Comparison of ENCODE assay signal across 9 mouse cellular contexts in genomic region chr10:58651270-58652042, GRCm38 (mm10). TPM values are rescaled to one million over a fixed set of nuclear protein-coding genes. Genes with fewer than 3 reads are reported as not detected.
A peak's percentile ranks its signal among the peaks of the same experiment; 100 is the strongest.
DNase-seq lines count a peak whose midpoint lies in the region; ATAC-seq lines count a peak whose summit lies in the region.
"Had no signal": no experiment of that assay in that cellular context is flagged by ENCODE, and none has a peak within 500 bp of the region (broad histone marks: within the 10 kb centered on the region; RNA-seq: fewer than 3 reads in every experiment).

No protein-coding gene starts in this region.

- no peak; the same call in 1 of the 2 replicates for ATAC-seq in kidney, embryonic 16.5 days (ENCODE audit: low FRiP score, low TSS enrichment)
- ATAC-seq in hindbrain, embryonic 11.5 days (ENCODE audit: low FRiP score): peak; percentile 48; the same call in 1 of the 2 replicates
- peak; percentile 40; the same call in 1 of the 2 replicates for ATAC-seq in midbrain, embryonic 15.5 days (replicated peaks)

- H3K36me3 ChIP-seq in kidney, embryonic 16.5 days (ENCODE audit: insufficient read depth, low read length): no peaks in the 10 kb centered on the region
- no peaks in the 10 kb centered on the region for H3K36me3 ChIP-seq in hindbrain, embryonic 11.5 days (ENCODE audit: control insufficient read depth, insufficient read depth, low read length)
- no peaks in the 10 kb centered on the region for H3K36me3 ChIP-seq in midbrain, embryonic 15.5 days (replicated peaks)

- no peak overlapping the region for H3K9ac ChIP-seq in kidney, embryonic 16.5 days (replicated peaks; ENCODE audit: low read length)
- H3K9ac ChIP-seq in hindbrain, embryonic 11.5 days (ENCODE audit: low read depth, low read length): 0 out of 2 replicates have a peak overlapping the region, but pooled peaks have one; percentile 12
- H3K9ac ChIP-seq in midbrain, embryonic 15.5 days: no peak overlapping the region

- peak overlapping the region; percentile 8; the same call in 1 of the 2 replicates for H3K4me3 ChIP-seq in kidney, embryonic 16.5 days (ENCODE audit: low read length)
- no peak overlapping the region for H3K4me3 ChIP-seq in hindbrain, embryonic 11.5 days (ENCODE audit: low read depth, low read length)
- no peak overlapping the region for H3K4me3 ChIP-seq in midbrain, embryonic 15.5 days

- WGBS in kidney, embryonic 16.5 days: 4% methylated on average over 22 of the region's 22 CpGs
- WGBS in hindbrain, embryonic 11.5 days: 7% methylated on average over 22 of the region's 22 CpGs
- 6% methylated on average over 22 of the region's 22 CpGs for WGBS in midbrain, embryonic 15.5 days

- H3K27ac ChIP-seq in kidney, embryonic 16.5 days (ENCODE audit: low read length): no peak overlapping the region
- H3K27ac ChIP-seq in hindbrain, embryonic 11.5 days (ENCODE audit: low read depth, low read length): no peak overlapping the region
- H3K27ac ChIP-seq in midbrain, embryonic 15.5 days: no peak overlapping the region

- no peak for DNase-seq in kidney, adult 18-20 months
- peak; percentile 42 for DNase-seq in embryo, embryonic 10 days (ENCODE audit: low spot score)
- DNase-seq in hindbrain, embryonic 11.5 days (ENCODE audit: low spot score): no peak
- no peak for DNase-seq in left cerebral cortex, adult 8-10 months (ENCODE audit: low spot score in 2 of 2)
- DNase-seq in left cerebral cortex, postnatal 10 days (ENCODE audit: extremely low spot score in 1 of 2, low spot score in 2 of 2): no peak
- no peak for DNase-seq in gastrocnemius, postnatal 36 days

- peaks cover 21% of the 10 kb centered on the region for H3K4me1 ChIP-seq in kidney, embryonic 16.5 days (ENCODE audit: insufficient read depth, low read length)
- H3K4me1 ChIP-seq in hindbrain, embryonic 11.5 days (replicated peaks; ENCODE audit: control insufficient read depth, insufficient read depth, low read length): no peaks in the 10 kb centered on the region
- H3K4me1 ChIP-seq in midbrain, embryonic 15.5 days: peaks cover 21% of the 10 kb centered on the region

- intact Hi-C loops in left cerebral cortex, postnatal 10 days (cut with DNase I): no loop called here
- intact Hi-C loops in gastrocnemius, postnatal 36 days (cut with DNase I): no loop called here

- 0 out of 2 replicates have a peak, but pooled peaks cover 3% of the 10 kb centered on the region for H3K9me3 ChIP-seq in kidney, embryonic 16.5 days (ENCODE audit: low read length)
- H3K9me3 ChIP-seq in hindbrain, embryonic 11.5 days (ENCODE audit: control insufficient read depth, low read length): no peaks in the 10 kb centered on the region
- no peaks in the 10 kb centered on the region for H3K9me3 ChIP-seq in midbrain, embryonic 15.5 days

- no peaks in the 10 kb centered on the region for H3K27me3 ChIP-seq in kidney, embryonic 16.5 days (ENCODE audit: insufficient read depth, low read length)
- no peaks in the 10 kb centered on the region for H3K27me3 ChIP-seq in hindbrain, embryonic 11.5 days (ENCODE audit: control insufficient read depth, insufficient read depth, low read length)
- H3K27me3 ChIP-seq in midbrain, embryonic 15.5 days (replicated peaks): no peaks in the 10 kb centered on the region; the same call in 1 of the 2 replicates

- H3K4me2 ChIP-seq in kidney, embryonic 16.5 days (replicated peaks; ENCODE audit: low read depth, low read length): peak overlapping the region; percentile 45
- H3K4me2 ChIP-seq in hindbrain, embryonic 11.5 days (replicated peaks; ENCODE audit: low read depth, low read length): peak overlapping the region; percentile 17
- H3K4me2 ChIP-seq in midbrain, embryonic 15.5 days: peak overlapping the region; percentile 27

RNA-seq across cellular contexts. Expression of gene Edar, which starts 24.0 kb away (rescaled TPM):
- polyA plus RNA-seq in kidney, embryonic 16.5 days (2015; fragmentation: Nextera tagmentation; extraction: Ambion mirVana): 0.40 and 0.45 TPM in 2 replicates
- 0.11 and 0.19 TPM in 2 replicates for polyA plus RNA-seq in hindbrain, embryonic 11.5 days (2014; fragmentation: Nextera tagmentation; extraction: Ambion mirVana)
- polyA plus RNA-seq in midbrain, embryonic 15.5 days (2015; fragmentation: Nextera tagmentation; extraction: Ambion mirVana): 0.20 and 0.28 TPM in 2 replicates
- total RNA-seq in left cerebral cortex, adult 8-10 months (2022): under 1 TPM; 0.34 to 0.78 (median 0.43) TPM
- total RNA-seq in left cerebral cortex, postnatal 10 days (2021): under 1 TPM; 0.41 to 0.43 TPM
- under 1 TPM in 1 of 2 experiments, not detected in 1; 0.15 TPM for total RNA-seq in gastrocnemius, postnatal 36 days (2021)
- polyA plus RNA-seq: liver, embryonic 16.5 days had no signal
